Comparison of ENCODE assay signal across 27 mouse cellular contexts in genomic region chr5:73216014-73216413, GRCm38 (mm10). TPM values are rescaled to one million over a fixed set of nuclear protein-coding genes. Genes with fewer than 3 reads are reported as not detected.
A peak's percentile ranks its signal among the peaks of the same experiment; 100 is the strongest.
DNase-seq lines count a peak whose midpoint lies in the region; ATAC-seq and TF ChIP-seq lines count a peak whose summit lies in the region.
"Had no signal": no experiment of that assay in that cellular context is flagged by ENCODE, and none has a peak within 500 bp of the region (broad histone marks: within the 10 kb centered on the region; RNA-seq: fewer than 3 reads in every experiment).

No protein-coding gene starts in this region.

- 66% methylated on average over 9 of the region's 9 CpGs for WGBS in heart, embryonic 14.5 days
- WGBS in heart, postnatal 0 days, result 43% methylated on average over 9 of the region's 9 CpGs

- TF ChIP-seq POLR2A in MEL (IDR thresholded peaks at IDR 0.05; ENCODE audit: control insufficient read depth in 1 of 2, insufficient read depth in 1 of 2, low read depth in 1 of 2, low read length in 2 of 2, poor library complexity in 1 of 2), result no peak

- DNase-seq in heart, adult 18-20 months, result no peak
- DNase-seq in heart, postnatal 0 days (ENCODE audit: low spot score), result peak; percentile 60
- no peak for DNase-seq in heart, adult 8-10 months (ENCODE audit: low spot score)
- DNase-seq in MEL (ENCODE audit: low read depth, low spot score), result no peak
- DNase-seq in embryo, embryonic 9.5 days (ENCODE audit: extremely low spot score), result no peak
- DNase-seq: adrenal gland, adult 2 months; adrenal gland, postnatal 14 days; B cell, adult 2 months; cerebellum, adult 11-12 months; cerebellum, adult 8-10 months; cerebellum, postnatal 10 days; cerebellum, postnatal 36 days; embryo, embryonic 11 days; gastrocnemius, postnatal 10 days; gastrocnemius, postnatal 36 days; heart, postnatal 14 days had no signal

- peak overlapping the region; percentile 10; the same call in 1 of the 2 replicates for H3K4me2 ChIP-seq in heart, embryonic 14.5 days (ENCODE audit: low read length)
- H3K4me2 ChIP-seq in heart, postnatal 0 days (ENCODE audit: low read depth, low read length), result no peak overlapping the region
- H3K4me2 ChIP-seq: forebrain, embryonic 13.5 days; hindbrain, embryonic 12.5 days; hindbrain, embryonic 15.5 days had no signal

- no peak overlapping the region for H3K4me3 ChIP-seq in heart, embryonic 14.5 days (ENCODE audit: control insufficient read depth in 1 of 2, insufficient read depth in 1 of 2, low read depth in 1 of 2, low read length in 2 of 2)
- no peak overlapping the region for H3K4me3 ChIP-seq in heart, postnatal 0 days (ENCODE audit: low read depth, low read length)
- H3K4me3 ChIP-seq in MEL (ENCODE audit: control insufficient read depth in 1 of 2, insufficient read depth in 1 of 2, low read depth in 2 of 2, low read length in 2 of 2), result no peak overlapping the region
- H3K4me3 ChIP-seq: forebrain, embryonic 10.5 days; forebrain, embryonic 13.5 days; heart, embryonic 10.5 days; hindbrain, embryonic 12.5 days; hindbrain, embryonic 15.5 days had no signal

- H3K9ac ChIP-seq in heart, embryonic 14.5 days (ENCODE audit: low read length), result no peak overlapping the region
- H3K9ac ChIP-seq in heart, postnatal 0 days (replicated peaks; ENCODE audit: low read depth, low read length), result no peak overlapping the region
- H3K9ac ChIP-seq in MEL (ENCODE audit: control insufficient read depth, low read depth, low read length, poor library complexity, severe bottlenecking), result no peak overlapping the region
- H3K9ac ChIP-seq: forebrain, embryonic 13.5 days; hindbrain, embryonic 12.5 days; hindbrain, embryonic 15.5 days had no signal

- H3K9me3 ChIP-seq in heart, embryonic 14.5 days (ENCODE audit: control insufficient read depth, low read length), result no peaks in the 10 kb centered on the region
- no peaks in the 10 kb centered on the region for H3K9me3 ChIP-seq in heart, postnatal 0 days (replicated peaks; ENCODE audit: control insufficient read depth, low read length)
- H3K9me3 ChIP-seq in MEL (replicated peaks; ENCODE audit: insufficient read depth, low read length), result no peaks in the 10 kb centered on the region
- H3K9me3 ChIP-seq: forebrain, embryonic 10.5 days; forebrain, embryonic 13.5 days; G1E; heart, embryonic 10.5 days; hindbrain, embryonic 12.5 days; hindbrain, embryonic 15.5 days had no signal

- H3K36me3 ChIP-seq in heart, embryonic 14.5 days (ENCODE audit: control insufficient read depth, insufficient read depth, low read length), result peaks cover 44% of the 10 kb centered on the region
- H3K36me3 ChIP-seq in heart, postnatal 0 days (replicated peaks; ENCODE audit: control insufficient read depth, insufficient read depth, low read length), result peaks cover 17% of the 10 kb centered on the region; the same call in 1 of the 2 replicates
- H3K36me3 ChIP-seq in MEL (ENCODE audit: control insufficient read depth in 1 of 2, insufficient read depth in 2 of 2, low read length in 2 of 2), result peaks cover 2 to 8% of the 10 kb centered on the region in 2 experiments; a peak in 2 of 4 replicates

- H3K4me1 ChIP-seq in heart, embryonic 14.5 days (ENCODE audit: control insufficient read depth in 2 of 2, insufficient read depth in 2 of 2, low read length in 2 of 2), result peaks cover 8 to 14% of the 10 kb centered on the region in 2 experiments
- H3K4me1 ChIP-seq in heart, postnatal 0 days (ENCODE audit: control insufficient read depth, insufficient read depth), result no peaks in the 10 kb centered on the region
- peaks cover 5% of the 10 kb centered on the region in 2 experiments; a peak in 2 of 4 replicates for H3K4me1 ChIP-seq in MEL (ENCODE audit: control insufficient read depth in 1 of 2, insufficient read depth in 2 of 2, low read length in 2 of 2)
- H3K4me1 ChIP-seq: forebrain, embryonic 10.5 days; forebrain, embryonic 13.5 days; hindbrain, embryonic 12.5 days had no signal

- no peak for TF ChIP-seq RAD21 in MEL (IDR thresholded peaks at IDR 0.05; ENCODE audit: low read depth, low read length)

- no peaks in the 10 kb centered on the region for H3K27me3 ChIP-seq in heart, embryonic 14.5 days (ENCODE audit: control insufficient read depth, insufficient read depth, low read length)
- no peaks in the 10 kb centered on the region for H3K27me3 ChIP-seq in heart, postnatal 0 days (ENCODE audit: control insufficient read depth, insufficient read depth, low read length)
- no peaks in the 10 kb centered on the region for H3K27me3 ChIP-seq in MEL (ENCODE audit: control insufficient read depth in 1 of 2, insufficient read depth in 2 of 2, low read length in 2 of 2)
- H3K27me3 ChIP-seq: CH12.LX; forebrain, embryonic 13.5 days; hindbrain, embryonic 12.5 days; hindbrain, embryonic 15.5 days had no signal

- ATAC-seq in heart, embryonic 14.5 days (ENCODE audit: insufficient number of reproducible peaks, insufficient read depth, low FRiP score, low read depth), result no peak
- ATAC-seq in heart, postnatal 0 days (ENCODE audit: insufficient read depth, low read depth), result peak; percentile 80
- peak; percentile 76 for ATAC-seq in megakaryocyte-erythroid progenitor cell, adult 5-6 weeks (replicated peaks; ENCODE audit: low FRiP score, low TSS enrichment, poor library complexity, severe bottlenecking)
- ATAC-seq: forebrain, embryonic 13.5 days; forebrain, embryonic 16.5 days; intestine, postnatal 0 days had no signal

- no peak for TF ChIP-seq CTCF in heart, postnatal 0 days (IDR thresholded peaks at IDR 0.05; ENCODE audit: low read depth)
- no peak for TF ChIP-seq CTCF in MEL (IDR thresholded peaks at IDR 0.05 in 2 of 3, conservative IDR thresholded peaks at IDR 0.05 in 1 of 3; ENCODE audit: control insufficient read depth in 1 of 3, insufficient read depth in 1 of 3, low read depth in 2 of 3, low read length in 3 of 3, poor library complexity in 1 of 3, severe bottlenecking in 1 of 3)

- H3K27ac ChIP-seq in heart, embryonic 14.5 days (replicated peaks in 1 of 2; ENCODE audit: control insufficient read depth in 1 of 2, insufficient read depth in 1 of 2, low read depth in 2 of 2, low read length in 2 of 2), result peak overlapping the region; percentile 53 to 68
- peak overlapping the region; percentile 54 for H3K27ac ChIP-seq in heart, postnatal 0 days (ENCODE audit: low read depth)
- no peak overlapping the region for H3K27ac ChIP-seq in MEL (ENCODE audit: control insufficient read depth, low read depth, low read length)
- H3K27ac ChIP-seq: forebrain, embryonic 10.5 days; forebrain, embryonic 13.5 days; heart, embryonic 10.5 days; hindbrain, embryonic 12.5 days; hindbrain, embryonic 15.5 days had no signal

- no peak for TF ChIP-seq EP300 in heart, postnatal 0 days (IDR thresholded peaks at IDR 0.05; ENCODE audit: low read depth)
- no peak for TF ChIP-seq EP300 in MEL (IDR thresholded peaks at IDR 0.05; ENCODE audit: low read depth in 1 of 2, low read length in 2 of 2)

- no peaks in the 10 kb centered on the region for H3K79me2 ChIP-seq in MEL (ENCODE audit: control insufficient read depth, insufficient read depth, low read length, poor library complexity)

TF ChIP-seq in MEL, 35 proteins besides CTCF, POLR2A, EP300 and RAD21:
- 0 out of 2 replicates have a peak, but pooled peaks have one; percentile 32 for TF ChIP-seq ZNF384 (IDR thresholded peaks at IDR 0.05; ENCODE audit: low read depth, low read length)
- no peak for TF ChIP-seq ZKSCAN1 (IDR thresholded peaks at IDR 0.05; ENCODE audit: low read depth, low read length)

RNA-seq across cellular contexts. Expression of gene Fryl, which starts 40.4 kb away (rescaled TPM):
- polyA plus RNA-seq in heart, embryonic 14.5 days (2014; fragmentation: Nextera tagmentation; extraction: Ambion mirVana), result 30.5 and 35.0 TPM in 2 replicates
- total RNA-seq in heart, adult 18-20 months (2021), result 10 to 100 TPM; 28.8 to 40.5 TPM
- total RNA-seq in heart, postnatal 0 days (2014; rRNA removed; ENCODE audit: low replicate concordance), result 43.0 and 46.1 TPM in 2 replicates
- 16.9 and 19.3 TPM in 2 replicates for polyA plus RNA-seq in heart, postnatal 0 days (2015; fragmentation: Nextera tagmentation; extraction: Ambion mirVana)
- 10 to 100 TPM; 32.7 to 38.8 (median 35.1) TPM for total RNA-seq in heart, adult 8-10 months (2022)
- 18.8 and 21.5 TPM in 2 replicates for total RNA-seq in MEL (2012; rRNA removed)
- 100 to 1,000 TPM in 1 of 2 experiments, 10 to 100 TPM in 1; 39.7 to 188 TPM for polyA plus RNA-seq in MEL (2012; ENCODE audit: insufficient read depth in 1 of 2, insufficient read length in 2 of 2, low read depth in 1 of 2, low replicate concordance in 2 of 2, missing spikeins in 1 of 2)
- 96.9 and 132 TPM in 2 replicates for total RNA-seq in megakaryocyte-erythroid progenitor cell, adult 5-6 weeks (2014; fragmentation: Nextera tagmentation)
- total RNA-seq in megakaryocyte-erythroid progenitor cell, adult 5-6 weeks (2017), result 45.9 and 90.8 TPM in 2 replicates
